Mouse (Mus musculus): Measurements from ENCODE around the gene Cop1.

The Cop1 gene

DNA sequence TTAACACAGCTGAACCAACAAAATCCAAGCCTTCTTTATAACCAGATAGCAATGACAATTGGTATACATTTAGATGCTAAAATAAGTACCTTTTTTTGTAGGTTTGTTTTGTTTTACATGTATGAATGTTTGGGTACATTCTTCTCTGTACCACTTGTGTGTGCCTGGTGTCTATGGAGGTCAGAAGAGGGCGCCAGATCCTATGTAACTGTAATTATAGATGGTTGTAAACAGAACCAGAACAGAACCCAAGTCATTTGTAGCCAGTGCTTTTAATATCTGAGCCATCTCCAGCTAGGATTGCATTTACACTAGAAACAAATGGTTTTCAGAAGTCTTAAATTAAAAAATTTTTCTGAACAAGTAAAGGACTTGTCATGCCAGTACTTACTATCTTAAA lies 54.7 kb downstream of the Cop1 start:
- no peak for DNase-seq (ENCODE audit: low read depth in 2 of 2, low spot score in 2 of 2)

DNA sequence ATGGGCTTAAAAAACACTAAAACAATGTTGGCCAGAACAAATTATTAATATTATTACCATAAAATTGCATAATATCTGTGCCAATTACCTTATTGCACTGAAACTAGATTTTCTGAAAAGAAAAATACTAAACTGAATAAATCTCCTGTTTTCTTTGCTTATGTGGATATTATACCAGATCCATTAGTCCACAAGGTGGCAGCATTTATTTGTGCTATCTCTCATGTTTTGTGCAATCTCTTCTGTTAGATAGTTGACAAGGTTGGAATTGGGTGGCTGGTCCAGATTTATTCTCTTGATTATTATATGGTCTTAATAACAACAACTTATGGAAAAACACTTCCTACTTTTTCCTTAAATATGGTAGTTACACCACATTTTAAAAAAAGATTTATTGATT lies 58.1 kb downstream of the Cop1 start:
- DNase-seq (ENCODE audit: low read depth in 2 of 2, low spot score in 2 of 2), result no peak

DNA sequence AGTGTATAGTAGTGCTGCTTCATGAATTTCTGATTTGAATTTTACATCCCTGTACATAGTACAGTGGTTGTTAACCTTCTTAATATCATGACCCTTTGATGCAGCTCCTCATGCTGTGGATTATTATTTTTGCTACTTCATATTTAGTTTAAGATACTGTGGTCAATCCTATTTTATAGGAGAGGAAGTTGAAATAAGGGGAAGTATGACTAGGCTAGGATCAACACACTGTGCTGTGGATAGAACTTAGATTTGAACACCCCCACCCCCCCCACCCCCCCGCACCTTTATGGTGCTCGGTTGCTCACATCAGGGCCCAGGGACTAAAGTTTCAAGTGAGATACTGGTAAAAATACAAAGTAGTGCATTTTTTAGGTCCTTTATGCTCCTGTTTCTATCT lies 58.7 kb downstream of the Cop1 start:
- DNase-seq (ENCODE audit: low read depth in 2 of 2, low spot score in 2 of 2), result no peak

- no peak for DNase-seq (ENCODE audit: low read depth in 2 of 2, low spot score in 2 of 2)
These were observed 69.4 kb downstream of the Cop1 start for GRCm38 (mm10) chr1:159301418-159302082.

GRCm38 (mm10) chr1:159313625-159314024 lies 81.5 kb downstream of the Cop1 start:
- no peak for DNase-seq (ENCODE audit: low read depth in 2 of 2, low spot score in 2 of 2)

DNA sequence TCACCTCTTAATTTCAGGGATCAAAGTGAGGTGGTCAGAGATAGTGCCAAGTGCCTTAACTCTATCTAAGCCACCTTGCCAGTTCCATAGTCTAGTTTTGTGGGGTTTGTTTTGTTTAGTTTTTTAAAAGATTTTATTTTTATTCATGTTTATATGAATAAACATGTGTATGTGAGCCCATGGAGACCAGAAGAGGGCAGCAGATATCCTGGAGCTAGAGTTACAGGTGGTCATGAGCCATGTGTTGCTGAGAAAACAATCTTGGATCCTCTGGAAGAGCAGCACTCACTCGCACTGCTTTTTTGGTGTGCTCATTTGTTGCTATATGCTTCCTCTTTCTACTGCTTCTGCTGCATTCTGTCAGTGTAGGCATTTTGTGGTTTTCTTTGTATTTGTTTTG lies 90.5 kb downstream of the Cop1 start:
- no peak for DNase-seq (ENCODE audit: low read depth in 2 of 2, low spot score in 2 of 2)

DNA sequence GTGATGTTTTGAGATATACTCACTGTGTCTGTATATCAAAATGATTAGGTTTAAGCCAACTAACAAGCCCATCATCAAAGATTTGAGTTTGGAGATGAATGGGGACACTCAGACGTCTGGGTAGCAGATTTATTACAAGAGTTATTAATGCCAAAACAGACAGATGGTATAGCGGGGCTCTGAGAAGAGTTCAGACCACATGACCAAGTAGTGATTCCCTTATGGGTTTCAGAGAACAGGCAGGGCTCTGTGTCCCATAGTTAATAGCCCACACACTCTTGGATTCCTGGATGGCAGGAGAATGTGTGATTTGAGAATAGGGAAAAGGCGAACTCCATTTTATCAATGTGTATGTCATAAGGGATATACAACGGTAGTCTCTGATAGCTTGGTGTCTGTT lies 98.9 kb downstream of the Cop1 start:
- DNase-seq (ENCODE audit: low read depth in 2 of 2, low spot score in 2 of 2), result no peak

DNA sequence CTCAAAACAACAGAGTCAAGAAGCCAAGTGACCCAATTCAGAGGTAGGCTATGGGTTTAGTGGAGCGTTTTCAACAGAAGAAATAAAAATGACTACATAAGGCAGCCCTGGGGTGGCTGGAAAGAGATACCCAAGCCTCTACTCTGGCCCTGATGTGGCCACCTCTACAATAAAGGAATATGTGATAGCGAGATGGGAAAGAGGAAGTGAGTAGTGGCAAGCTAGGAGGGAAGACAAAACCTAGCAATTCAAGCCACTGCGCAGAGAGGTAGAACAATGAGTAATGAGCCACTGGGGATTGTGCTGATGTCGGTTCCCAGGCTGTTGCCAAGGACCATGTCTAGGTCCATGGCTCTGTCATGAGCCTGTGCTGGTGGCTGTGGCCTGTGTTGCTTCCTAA lies 102.0 kb downstream of the Cop1 start:
- no peak for DNase-seq (ENCODE audit: low read depth in 2 of 2, low spot score in 2 of 2)

DNA sequence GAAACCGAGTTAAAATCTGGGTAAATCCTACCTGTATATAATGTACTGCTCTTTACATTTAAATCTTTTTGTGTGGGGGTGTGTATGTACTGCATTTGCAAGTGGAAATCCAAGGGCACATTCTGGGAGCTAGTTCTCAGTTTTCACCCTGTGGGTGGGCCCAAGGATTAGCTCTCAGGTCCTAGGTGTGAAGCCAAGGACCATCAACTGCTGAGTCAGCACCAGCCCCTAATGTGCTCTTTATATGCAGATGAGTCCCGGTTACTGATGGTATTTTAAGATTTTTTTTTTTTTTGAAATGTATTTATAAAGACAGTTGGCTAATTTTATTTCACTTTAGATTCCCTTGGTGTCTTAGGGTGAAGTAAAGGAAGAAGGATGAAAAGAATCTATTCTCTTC lies 110.2 kb downstream of the Cop1 start:
- no peak for DNase-seq (ENCODE audit: low read depth in 2 of 2, low spot score in 2 of 2)

GRCm38 (mm10) chr1:159355027-159355570 lies 123.0 kb downstream of the Cop1 start:
- no peak for DNase-seq (ENCODE audit: low read depth in 2 of 2, low spot score in 2 of 2)

GRCm38 (mm10) chr1:159358713-159359112 lies 126.6 kb downstream of the Cop1 start:
- DNase-seq (ENCODE audit: low read depth in 2 of 2, low spot score in 2 of 2), result no peak

- no peak for DNase-seq (ENCODE audit: low read depth in 2 of 2, low spot score in 2 of 2)
These were observed 139.8 kb downstream of the Cop1 start for GRCm38 (mm10) chr1:159371881-159372390.

DNA sequence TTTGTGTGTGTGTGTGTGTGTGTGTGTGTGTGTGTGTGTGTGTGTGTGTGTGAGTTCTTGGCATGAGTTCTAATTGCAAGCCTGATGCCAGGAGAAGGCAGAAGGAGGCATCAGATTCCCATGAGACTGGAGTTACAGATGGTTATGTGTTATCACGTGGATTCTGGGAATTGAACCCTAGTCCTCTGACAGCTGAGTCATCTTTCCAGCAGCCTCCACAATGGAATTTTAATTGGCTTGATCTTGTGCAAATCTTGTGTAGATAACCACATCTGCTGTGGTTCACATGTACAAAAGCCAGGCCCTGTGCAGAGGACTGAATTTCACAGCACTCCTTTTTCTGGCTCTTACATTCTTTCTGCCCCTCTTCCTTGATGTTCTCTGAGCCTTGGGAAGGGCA lies 150.1 kb downstream of the Cop1 start:
- no peak for DNase-seq (ENCODE audit: low read depth in 2 of 2, low spot score in 2 of 2)

DNA sequence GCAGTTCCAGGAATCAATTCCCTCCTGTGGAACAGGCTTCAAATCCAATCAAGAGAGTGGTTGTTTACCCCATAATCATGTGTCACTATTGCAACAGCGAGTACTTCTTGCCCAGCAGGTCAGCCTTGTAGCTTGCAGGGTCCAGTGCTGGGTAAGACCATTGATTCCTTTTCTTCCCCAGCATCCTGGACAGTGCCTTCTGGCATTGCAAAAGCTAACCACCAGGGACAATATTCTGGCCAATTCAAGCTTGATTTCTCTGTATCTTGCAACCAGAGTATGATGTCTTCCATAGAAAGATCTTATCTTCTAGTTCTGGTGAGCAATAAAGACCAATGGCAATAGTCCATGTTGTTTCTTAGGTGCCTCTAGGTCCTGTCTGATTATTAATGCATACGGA lies 150.8 kb downstream of the Cop1 start:
- no peak for DNase-seq (ENCODE audit: low read depth in 2 of 2, low spot score in 2 of 2)

DNA sequence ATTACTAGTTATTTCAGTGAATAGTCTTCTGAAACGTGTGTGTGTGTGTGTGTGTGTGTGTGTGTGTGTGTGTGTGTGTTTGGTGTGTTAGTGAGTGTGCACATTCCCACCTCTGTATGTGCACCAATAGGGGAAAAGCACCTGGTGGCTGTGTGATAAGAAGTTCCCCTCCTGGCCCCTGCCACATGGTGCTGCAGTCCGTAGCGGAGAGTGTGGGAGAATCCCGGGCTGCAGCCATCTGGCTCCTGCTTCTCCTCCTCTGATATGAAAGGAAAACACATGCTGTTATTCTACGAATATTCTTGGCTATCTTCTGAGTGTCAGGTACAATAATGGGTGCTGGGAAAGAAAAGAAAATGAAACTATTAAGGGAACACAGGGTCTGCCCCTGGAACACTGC lies 154.3 kb downstream of the Cop1 start:
- no peak for DNase-seq (ENCODE audit: low read depth in 2 of 2, low spot score in 2 of 2)

DNA sequence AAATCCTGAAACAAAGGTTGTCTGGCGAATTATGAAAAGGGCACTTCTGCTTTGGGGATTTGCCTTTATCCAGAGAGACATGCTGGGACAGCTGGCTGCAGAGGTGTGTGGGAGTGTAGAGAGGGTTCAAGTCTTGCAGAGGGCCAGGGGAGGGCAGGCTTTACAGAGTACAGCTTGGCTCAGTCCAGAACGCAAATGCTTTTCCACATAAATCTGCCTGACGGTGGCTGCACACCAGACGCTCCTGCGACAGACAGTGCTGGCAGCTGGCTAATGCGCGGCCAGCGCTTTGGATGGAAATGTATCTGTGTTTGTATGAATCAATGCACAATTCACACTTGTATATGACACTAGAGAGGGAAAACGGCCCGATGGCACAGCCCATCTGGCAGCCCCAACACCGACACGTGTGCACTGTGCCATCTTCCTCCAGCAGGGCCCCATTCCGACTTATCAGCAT lies 156.5 kb downstream of the Cop1 start:
- DNase-seq (ENCODE audit: low read depth in 2 of 2, low spot score in 2 of 2), result no peak

DNA sequence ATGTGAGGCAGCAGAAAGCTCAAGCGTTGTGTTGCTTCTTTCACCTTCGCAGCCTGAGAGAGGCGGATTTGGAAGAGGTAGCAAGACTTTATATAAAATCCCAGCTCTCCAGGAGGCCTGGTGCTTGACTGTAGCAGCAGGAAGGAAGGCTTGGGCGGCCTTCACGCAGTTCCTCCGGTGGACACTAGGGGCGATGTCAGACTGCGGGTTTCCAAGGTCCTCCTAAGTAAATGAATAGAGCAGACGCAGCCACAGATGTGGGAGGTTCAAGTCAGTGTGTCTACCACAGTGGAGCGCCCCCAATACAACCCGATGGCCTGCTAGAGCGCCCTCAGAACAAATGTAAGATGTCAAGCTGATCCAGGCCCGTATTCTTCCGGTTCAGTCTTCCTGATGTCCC lies 157.9 kb downstream of the Cop1 start:
- DNase-seq (ENCODE audit: low read depth in 2 of 2, low spot score in 2 of 2), result peak; percentile 26 to 43

DNA sequence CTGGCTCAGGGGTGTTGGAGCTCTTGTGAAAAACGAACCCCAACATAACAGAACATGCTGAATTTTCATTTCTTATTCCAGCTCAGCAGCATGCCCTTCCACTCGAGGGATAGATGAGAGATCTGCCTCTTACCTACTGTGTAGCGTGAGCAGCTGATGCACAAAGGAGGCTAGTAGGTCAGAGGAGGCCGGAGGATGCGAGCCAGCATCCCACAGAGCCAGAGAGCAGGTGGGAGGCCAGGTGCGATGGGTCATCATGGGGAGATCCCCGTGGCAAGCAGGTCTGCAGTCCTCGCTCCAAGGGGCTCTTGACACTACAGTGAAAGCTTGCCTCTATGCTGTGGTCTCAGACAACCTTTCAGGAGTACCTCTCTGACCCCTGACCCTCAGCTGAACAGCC lies 160.5 kb downstream of the Cop1 start:
- no peak for DNase-seq (ENCODE audit: low read depth in 2 of 2, low spot score in 2 of 2)

- DNase-seq (ENCODE audit: low read depth in 2 of 2, low spot score in 2 of 2), result no peak
These were observed 161.1 kb downstream of the Cop1 start for GRCm38 (mm10) chr1:159393070-159393699.

DNA sequence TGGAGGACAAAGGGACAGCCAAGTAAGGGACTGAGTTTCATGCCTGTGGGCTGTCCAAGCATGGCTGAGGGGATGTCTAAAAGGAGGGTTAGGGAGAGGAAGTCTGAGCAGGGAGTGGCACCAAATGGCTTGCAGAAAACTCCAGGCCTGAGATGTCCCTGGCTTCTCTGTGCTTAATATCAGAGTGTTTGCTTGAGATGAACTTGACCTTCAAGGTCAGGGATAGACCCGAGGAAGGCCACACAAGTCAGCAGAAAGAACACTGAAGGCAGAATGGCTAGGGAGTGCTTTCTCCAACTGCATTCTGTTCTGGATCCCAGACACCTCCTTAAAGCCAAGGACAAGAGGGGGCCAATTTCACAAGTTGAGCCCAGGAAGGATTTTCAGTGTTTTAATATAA lies 161.8 kb downstream of the Cop1 start:
- no peak for DNase-seq (ENCODE audit: low read depth in 2 of 2, low spot score in 2 of 2)

- DNase-seq (ENCODE audit: low read depth in 2 of 2, low spot score in 2 of 2), result peak in 1 of 2 experiments; percentile 21
These were observed 164.4 kb downstream of the Cop1 start for GRCm38 (mm10) chr1:159396515-159396914.

Measured in CD8-positive naive resting alpha-beta T cell, adult 2 months (primary cell).